Mouse (Mus musculus) hindbrain, embryonic 11.5 days (tissue): ENCODE results near the gene Zdhhc13. TPM values are rescaled to one million over a fixed set of nuclear protein-coding genes. Genes with fewer than 3 reads are reported as not detected.
A peak's percentile ranks its signal among the peaks of the same experiment; 100 is the strongest.

ENCODE experiments used
- ATAC-seq: fragments of 200-750 bp; cut with Nextera tagmentation; 2 replicates; pipeline ENCODE4 v1.8.0; 2017; ENCODE audit warnings: mild to moderate bottlenecking, moderate TSS enrichment, moderate library complexity; ENCODE audit not compliant: low FRiP score
- DNase-seq: peaks from one replicate; pipeline ENCODE4 v3.0.0-alpha.2; 2015; ENCODE audit warnings: low spot score
- H3K27ac ChIP-seq: fragments of 300-500 bp; sonication (generic); 2 replicates; pipeline ENCODE4 v1.5.1; 2014; ENCODE audit warnings: mild to moderate bottlenecking, low read depth, low read length
- H3K27me3 ChIP-seq: fragments of 300-500 bp; sonication (generic); 2 replicates; pipeline ENCODE4 v1.6.1; 2014; ENCODE audit warnings: mild to moderate bottlenecking, low read length, moderate library complexity, mixed read lengths; ENCODE audit not compliant: control insufficient read depth, insufficient read depth
- H3K36me3 ChIP-seq: fragments of 300-500 bp; sonication (generic); 2 replicates; pipeline ENCODE4 v1.6.1; 2014; ENCODE audit warnings: mild to moderate bottlenecking, low read length, moderate library complexity, mixed read lengths; ENCODE audit not compliant: control insufficient read depth, insufficient read depth
- H3K4me1 ChIP-seq: fragments of 300-500 bp; sonication (generic); replicated peaks from 2 replicates; pipeline ENCODE4 v1.6.1; 2014; ENCODE audit warnings: low read length, mixed read lengths; ENCODE audit not compliant: control insufficient read depth, insufficient read depth
- H3K4me2 ChIP-seq: fragments of 300-500 bp; sonication (generic); replicated peaks from 2 replicates; pipeline ENCODE4 v1.6.1; 2014; ENCODE audit warnings: mild to moderate bottlenecking, low read depth, low read length
- H3K4me3 ChIP-seq: fragments of 300-500 bp; sonication (generic); 2 replicates; pipeline ENCODE4 v1.5.1; 2014; ENCODE audit warnings: low read depth, low read length
- H3K9ac ChIP-seq: fragments of 300-500 bp; sonication (generic); 2 replicates; pipeline ENCODE4 v1.6.1; 2014; ENCODE audit warnings: low read depth, low read length
- H3K9me3 ChIP-seq: fragments of 300-500 bp; sonication (generic); 2 replicates; pipeline ENCODE4 v1.6.1; 2016; ENCODE audit warnings: low read length; ENCODE audit not compliant: control insufficient read depth
- WGBS: fragments of 180-500 bp; shearing (Covaris S2); extraction: QIAGEN DNeasy Blood & Tissue Kit; methylation state at CpG from one replicate; pipeline ENCODE4 v1.1.7; 2014; 5-methylcytosine and 5-hydroxymethylcytosine counted together
- polyA plus RNA-seq: library from polyadenylated mRNA; unstranded; fragments of >200 nt; fragmentation: Nextera tagmentation; extraction: Ambion mirVana; gene quantifications from 2 replicates; pipeline ENCODE4 v1.2.1, GENCODE M21; 2014

The Zdhhc13 gene
- polyA plus RNA-seq, 1 experiment from 2014 or later, result 40.9 TPM

DNA sequence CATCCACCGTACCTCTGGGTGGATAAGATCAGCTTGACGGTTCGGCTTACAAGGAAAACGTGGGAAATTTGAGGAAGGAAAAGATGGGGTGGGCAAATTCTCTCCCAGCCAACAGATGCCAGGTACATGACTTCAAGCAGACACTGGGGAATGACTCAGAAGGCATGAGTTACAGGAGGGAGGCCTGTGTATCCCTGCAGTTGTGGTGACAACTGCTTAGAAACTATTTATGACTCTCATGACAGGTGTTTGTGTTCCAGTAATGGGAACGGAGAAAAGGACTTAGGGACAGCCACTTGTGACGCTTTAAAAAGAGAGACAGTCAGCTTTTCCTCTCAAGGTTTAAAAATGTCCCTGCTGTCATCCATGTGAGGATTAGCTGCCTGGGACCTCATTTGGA lies 81.3 kb downstream of the Zdhhc13 start:
- Histone ChIP-seq H3K4me3 (no peak overlapping the region), H3K27ac (no peak overlapping the region), H3K9me3 (no peaks in the 10 kb centered on the region), H3K27me3 (no peaks in the 10 kb centered on the region), H3K4me2 (no peak overlapping the region), H3K4me1 (no peaks in the 10 kb centered on the region), H3K36me3 (peaks cover 17% of the 10 kb centered on the region; the same call in 1 of the 2 replicates), H3K9ac (no peak overlapping the region)
- 92% methylated on average over 6 of the region's 6 CpGs for WGBS
- DNase-seq (no peak), ATAC-seq (no peak)

DNA sequence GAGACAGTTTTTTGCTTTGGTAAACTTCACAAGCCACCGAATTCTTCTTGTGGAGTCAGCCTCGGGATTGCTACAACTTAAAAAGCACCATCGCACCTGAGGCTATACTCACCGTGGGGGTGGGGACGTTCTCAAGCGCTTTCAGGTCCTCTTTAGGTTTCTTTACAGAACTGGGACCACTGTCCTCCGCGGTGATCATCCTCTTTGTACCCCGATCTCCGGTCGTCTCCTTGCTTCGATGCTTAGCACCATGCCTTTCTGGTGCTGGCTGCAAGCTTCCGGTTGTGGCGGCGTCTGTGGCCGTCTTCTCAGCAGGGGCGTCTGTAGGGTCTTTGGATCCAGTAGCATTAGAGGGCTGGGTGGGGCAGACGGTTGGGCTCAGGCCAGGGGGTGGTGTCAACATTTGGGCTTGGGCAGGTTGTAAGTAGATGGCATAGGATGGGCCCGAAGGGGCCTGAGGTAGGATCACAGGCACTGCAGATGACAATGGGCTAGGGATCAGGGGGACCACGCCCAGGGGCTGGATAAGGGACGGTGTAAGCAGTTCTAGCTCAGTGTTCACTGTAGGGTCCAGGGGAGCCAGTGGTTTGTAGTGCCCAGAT lies 81.9 kb downstream of the Zdhhc13 start:
- Histone ChIP-seq H3K9ac (no peak overlapping the region), H3K36me3 (peaks cover 22% of the 10 kb centered on the region), H3K4me1 (no peaks in the 10 kb centered on the region), H3K27me3 (no peaks in the 10 kb centered on the region), H3K9me3 (no peaks in the 10 kb centered on the region), H3K27ac (no peak overlapping the region), H3K4me3 (no peak overlapping the region), H3K4me2 (no peak overlapping the region)
- DNase-seq, result no peak
- 94% methylated on average over 21 of the region's 21 CpGs for WGBS
- no peak for ATAC-seq

DNA sequence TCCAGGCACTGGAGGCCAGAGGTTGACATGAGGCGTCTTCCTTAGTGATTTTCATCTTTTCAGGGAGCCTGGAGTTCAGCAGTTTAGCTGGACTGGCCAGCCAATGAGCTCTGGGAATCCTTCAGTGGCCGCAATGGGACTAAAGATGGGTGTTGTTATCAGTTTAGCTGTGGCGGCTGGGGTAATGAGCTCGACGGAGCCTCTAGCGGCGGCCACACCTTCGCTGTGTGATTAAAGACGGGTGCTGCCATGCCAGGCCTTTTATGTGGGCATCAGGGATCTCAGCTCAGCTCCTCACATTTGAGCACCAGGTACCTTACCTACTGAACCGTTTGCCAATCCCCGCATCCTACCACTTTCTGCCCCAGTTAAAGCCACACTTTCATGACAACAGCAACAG lies 82.5 kb downstream of the Zdhhc13 start:
- Histone ChIP-seq H3K9ac (no peak overlapping the region), H3K36me3 (peaks cover 22% of the 10 kb centered on the region), H3K27ac (no peak overlapping the region), H3K4me3 (no peak overlapping the region), H3K27me3 (no peaks in the 10 kb centered on the region), H3K4me1 (no peaks in the 10 kb centered on the region), H3K9me3 (no peaks in the 10 kb centered on the region), H3K4me2 (no peak overlapping the region)
- DNase-seq, result no peak
- ATAC-seq, result no peak
- 95% methylated on average over 11 of the region's 11 CpGs for WGBS

GRCm38 (mm10) chr7:48875096-48875495 lies 86.3 kb downstream of the Zdhhc13 start:
- H3K9ac ChIP-seq, result no peak overlapping the region
- H3K9me3 ChIP-seq, result no peaks in the 10 kb centered on the region
- H3K4me2 ChIP-seq, result no peak overlapping the region
- H3K27me3 ChIP-seq, result no peaks in the 10 kb centered on the region
- H3K4me3 ChIP-seq, result no peak overlapping the region
- peaks cover 16% of the 10 kb centered on the region; the same call in 1 of the 2 replicates for H3K36me3 ChIP-seq
- H3K27ac ChIP-seq, result no peak overlapping the region
- DNase-seq (no peak), ATAC-seq (no peak)
- WGBS, result 91% methylated on average over 14 of the region's 14 CpGs
- H3K4me1 ChIP-seq, result no peaks in the 10 kb centered on the region; the same call in 1 of the 2 replicates

DNA sequence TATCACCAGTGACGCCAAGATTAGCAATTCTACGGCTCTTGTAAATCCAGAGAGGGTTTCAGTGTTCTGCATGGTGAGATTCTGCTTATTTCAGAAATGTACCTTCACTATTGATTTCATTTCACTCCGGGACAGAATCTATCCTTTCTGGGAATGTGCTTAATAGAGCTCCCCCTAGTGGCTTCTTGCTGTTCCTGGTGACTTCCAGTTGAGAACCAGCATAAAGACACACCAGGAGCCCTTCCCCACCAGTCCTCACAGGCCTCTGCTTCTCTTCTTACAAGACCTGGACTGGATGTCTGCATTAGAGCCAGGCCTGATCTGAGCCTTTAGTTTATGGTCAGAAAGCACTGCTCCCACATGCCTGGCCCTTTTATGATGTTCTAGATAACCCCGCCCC lies 87.7 kb downstream of the Zdhhc13 start:
- Histone ChIP-seq H3K36me3 (peaks cover 13% of the 10 kb centered on the region; the same call in 1 of the 2 replicates), H3K4me2 (no peak overlapping the region), H3K27me3 (no peaks in the 10 kb centered on the region), H3K27ac (no peak overlapping the region), H3K4me1 (no peaks in the 10 kb centered on the region; the same call in 1 of the 2 replicates), H3K9ac (no peak overlapping the region), H3K4me3 (no peak overlapping the region), H3K9me3 (no peaks in the 10 kb centered on the region)
- WGBS, result 78% methylated on average over 4 of the region's 4 CpGs
- no peak for ATAC-seq
- peak; percentile 76 for DNase-seq

Other genes with a start within 250 kb of the Zdhhc13 start
- not detected in 2 replicates for gene Mrgprb2, start 230.9 kb upstream of the Zdhhc13 start, polyA plus RNA-seq
- gene Mrgprb3, start 145.2 kb upstream of the Zdhhc13 start, polyA plus RNA-seq, result not detected in 2 replicates
- gene Csrp3, start 59.0 kb downstream of the Zdhhc13 start, polyA plus RNA-seq, result 0.70 TPM in 1 of 2 replicates, not detected in the other
- 12.9 and 17.1 TPM in 2 replicates for gene E2f8, start 92.6 kb downstream of the Zdhhc13 start, polyA plus RNA-seq
- 22.6 and 36.1 TPM in 2 replicates for gene Nav2, start 119.7 kb downstream of the Zdhhc13 start, polyA plus RNA-seq